Mouse (Mus musculus): Measurements from ENCODE around the gene Rassf3.

Gene Rassf3

GRCm38 (mm10) chr10:121489941-121490340 lies 13.8 kb upstream of the Rassf3 start:
- no peak for DNase-seq (ENCODE audit: low spot score in 2 of 2)

- DNase-seq (ENCODE audit: low spot score in 2 of 2) = peak; percentile 63 to 74
These were observed 12.6 kb upstream of the Rassf3 start for GRCm38 (mm10) chr10:121488623-121489299.

GRCm38 (mm10) chr10:121487716-121488115 lies 11.6 kb upstream of the Rassf3 start:
- DNase-seq (ENCODE audit: low spot score in 2 of 2) = no peak

- no peak for DNase-seq (ENCODE audit: low spot score in 2 of 2)
These were observed 10.2 kb upstream of the Rassf3 start for GRCm38 (mm10) chr10:121486350-121486749.

GRCm38 (mm10) chr10:121483364-121483763 lies 7.2 kb upstream of the Rassf3 start:
- no peak for DNase-seq (ENCODE audit: low spot score in 2 of 2)

GRCm38 (mm10) chr10:121481141-121481540 lies 5.0 kb upstream of the Rassf3 start:
- no peak for DNase-seq (ENCODE audit: low spot score in 2 of 2)

GRCm38 (mm10) chr10:121479987-121480386 lies 3.8 kb upstream of the Rassf3 start:
- DNase-seq (ENCODE audit: low spot score in 2 of 2) = no peak

GRCm38 (mm10) chr10:121477433-121477832 lies 1.3 kb upstream of the Rassf3 start:
- DNase-seq (ENCODE audit: low spot score in 2 of 2) = no peak

GRCm38 (mm10) chr10:121476968-121477337 lies 806 bp upstream of the Rassf3 start:
- no peak for DNase-seq (ENCODE audit: low spot score in 2 of 2)

- DNase-seq (ENCODE audit: low spot score in 2 of 2) = no peak
These were observed 438 bp downstream of the Rassf3 start for GRCm38 (mm10) chr10:121475672-121476146.

- no peak for DNase-seq (ENCODE audit: low spot score in 2 of 2)
These were observed 961 bp downstream of the Rassf3 start for GRCm38 (mm10) chr10:121475101-121475671.

- no peak for DNase-seq (ENCODE audit: low spot score in 2 of 2)
These were observed 1.9 kb downstream of the Rassf3 start for GRCm38 (mm10) chr10:121474288-121474687.

GRCm38 (mm10) chr10:121473723-121474215 lies 2.4 kb downstream of the Rassf3 start:
- DNase-seq (ENCODE audit: low spot score in 2 of 2) = no peak

- DNase-seq (ENCODE audit: low spot score in 2 of 2) = peak in 1 of 2 experiments; percentile 73
These were observed 3.4 kb downstream of the Rassf3 start for GRCm38 (mm10) chr10:121472593-121473217.

GRCm38 (mm10) chr10:121471570-121472197 lies 4.5 kb downstream of the Rassf3 start:
- DNase-seq (ENCODE audit: low spot score in 2 of 2) = peak in 1 of 2 experiments; percentile 53

GRCm38 (mm10) chr10:121469625-121470024 lies 6.5 kb downstream of the Rassf3 start:
- DNase-seq (ENCODE audit: low spot score in 2 of 2) = no peak

- no peak for DNase-seq (ENCODE audit: low spot score in 2 of 2)
These were observed 7.2 kb downstream of the Rassf3 start for GRCm38 (mm10) chr10:121468985-121469384.

- no peak for DNase-seq (ENCODE audit: low spot score in 2 of 2)
These were observed 7.9 kb downstream of the Rassf3 start for GRCm38 (mm10) chr10:121468261-121468660.

GRCm38 (mm10) chr10:121467792-121468191 lies 8.4 kb downstream of the Rassf3 start:
- no peak for DNase-seq (ENCODE audit: low spot score in 2 of 2)

GRCm38 (mm10) chr10:121467016-121467415 lies 9.1 kb downstream of the Rassf3 start:
- no peak for DNase-seq (ENCODE audit: low spot score in 2 of 2)

- DNase-seq (ENCODE audit: low spot score in 2 of 2) = no peak
These were observed 11.1 kb downstream of the Rassf3 start for GRCm38 (mm10) chr10:121465033-121465432.

- DNase-seq (ENCODE audit: low spot score in 2 of 2) = no peak
These were observed 13.8 kb downstream of the Rassf3 start for GRCm38 (mm10) chr10:121462162-121462881.
